Mouse (Mus musculus) embryonic fibroblast, embryonic 13.5 days (primary cell): ENCODE results near the gene Wwox. TPM values are rescaled to one million over a fixed set of nuclear protein-coding genes. Genes with fewer than 3 reads are reported as not detected.

ENCODE experiments used
- H3K27ac ChIP-seq: 2 replicates; pipeline ENCODE4 v1.5.1; 2012; ENCODE audit warnings: low read length, control low read depth, inconsistent platforms; ENCODE audit not compliant: insufficient read depth
- H3K4me1 ChIP-seq: 2 replicates; pipeline ENCODE4 v1.6.1; 2011; ENCODE audit warnings: low read length; ENCODE audit not compliant: control insufficient read depth, insufficient read depth
- H3K4me3 ChIP-seq: 2 replicates; pipeline ENCODE4 v1.5.1; 2011; ENCODE audit warnings: mild to moderate bottlenecking, control low read depth, low read length; ENCODE audit not compliant: insufficient read depth
- CTCF ChIP-seq: IDR thresholded peaks from 2 replicates; pipeline ENCODE4 v1.5.1; 2011; ENCODE audit warnings: mild to moderate bottlenecking, control low read depth, low read length, moderate library complexity, borderline replicate concordance; ENCODE audit not compliant: insufficient read depth
- POLR2A ChIP-seq: IDR thresholded peaks from 2 replicates; pipeline ENCODE4 v1.6.1; 2011; ENCODE audit warnings: low read depth, mild to moderate bottlenecking, control low read depth, low read length, moderate library complexity
- polyA plus RNA-seq: library from polyadenylated mRNA; stranded (reverse); fragments of >200 nt; gene quantifications from 2 replicates; pipeline ENCODE4 v1.2.4, GENCODE M21; 2011; ENCODE audit warnings: low read depth; ENCODE audit not compliant: missing spikeins, insufficient read length

Gene Wwox
- polyA plus RNA-seq, 1 experiment, result 8.7 TPM

GRCm38 (mm10) chr8:114962494-114962893 lies 523.0 kb downstream of the Wwox start:
- Histone ChIP-seq H3K27ac (no peak overlapping the region), H3K4me1 (no peaks in the 10 kb centered on the region), H3K4me3 (no peak overlapping the region)
- TF ChIP-seq POLR2A (no peak), CTCF (no peak)

- Histone ChIP-seq H3K4me1 (no peaks in the 10 kb centered on the region), H3K27ac (no peak overlapping the region), H3K4me3 (no peak overlapping the region)
- TF ChIP-seq CTCF, result no peak
- no peak for TF ChIP-seq POLR2A
These were observed 523.8 kb downstream of the Wwox start for GRCm38 (mm10) chr8:114963282-114963681.

GRCm38 (mm10) chr8:114964206-114964605 lies 524.8 kb downstream of the Wwox start:
- TF ChIP-seq CTCF, result no peak
- Histone ChIP-seq H3K27ac (no peak overlapping the region), H3K4me1 (no peaks in the 10 kb centered on the region), H3K4me3 (no peak overlapping the region)

DNA sequence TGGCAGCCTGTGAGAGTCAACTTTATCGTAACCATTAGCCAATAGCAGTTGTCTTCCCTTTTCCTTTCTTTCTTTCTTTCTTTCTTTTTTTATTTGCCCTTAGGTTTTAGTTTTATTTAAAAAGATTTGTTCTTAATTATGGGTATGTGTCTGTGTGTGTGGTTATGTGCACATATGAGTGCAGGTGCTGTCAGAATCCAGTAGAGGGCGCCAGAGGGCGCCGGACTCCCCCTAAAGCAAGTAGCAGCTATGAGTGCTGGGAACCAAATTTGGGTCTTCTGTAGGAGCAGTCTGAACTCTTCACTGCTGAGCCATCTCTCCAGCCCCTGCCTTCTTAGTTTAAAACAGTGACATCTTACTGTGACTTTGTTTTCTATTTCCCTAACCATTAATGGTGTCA lies 529.4 kb downstream of the Wwox start:
- TF ChIP-seq POLR2A (no peak), CTCF (no peak)
- H3K27ac ChIP-seq, result no peak overlapping the region
- no peak overlapping the region for H3K4me3 ChIP-seq
- H3K4me1 ChIP-seq, result no peaks in the 10 kb centered on the region

GRCm38 (mm10) chr8:114971378-114971777 lies 531.9 kb downstream of the Wwox start:
- TF ChIP-seq CTCF (peak; percentile 64; the same call in 1 of the 2 replicates), POLR2A (no peak)
- Histone ChIP-seq H3K4me1 (no peaks in the 10 kb centered on the region), H3K27ac (no peak overlapping the region), H3K4me3 (no peak overlapping the region)

DNA sequence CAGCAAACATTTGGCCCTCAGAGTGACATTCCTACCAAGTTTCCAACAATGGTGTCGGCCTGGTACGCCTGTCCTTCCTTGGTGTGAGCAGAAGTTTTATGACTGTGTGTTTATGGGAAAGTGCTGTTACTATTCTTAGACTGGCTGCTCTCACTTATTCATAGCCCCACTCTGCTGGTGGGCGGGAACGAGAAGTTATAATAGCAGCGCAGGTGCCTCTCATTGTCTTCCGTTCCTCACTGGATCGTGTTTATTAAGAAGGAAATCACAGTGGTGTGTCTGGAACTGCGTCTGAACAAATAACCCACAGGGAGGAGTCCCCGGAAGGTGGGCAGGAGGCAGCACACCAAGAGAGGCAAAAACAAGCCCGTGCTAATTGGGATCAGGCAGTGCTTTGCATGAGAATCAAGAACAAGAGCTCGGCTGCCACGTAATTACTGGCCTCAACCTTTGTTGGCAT lies 533.6 kb downstream of the Wwox start:
- Histone ChIP-seq H3K4me3 (no peak overlapping the region), H3K27ac (no peak overlapping the region), H3K4me1 (no peaks in the 10 kb centered on the region)
- TF ChIP-seq POLR2A (no peak), CTCF (no peak)

GRCm38 (mm10) chr8:114974336-114974950 lies 535.0 kb downstream of the Wwox start:
- H3K27ac ChIP-seq, result no peak overlapping the region
- no peak overlapping the region for H3K4me3 ChIP-seq
- TF ChIP-seq POLR2A, result no peak
- no peak for TF ChIP-seq CTCF
- H3K4me1 ChIP-seq, result no peaks in the 10 kb centered on the region

GRCm38 (mm10) chr8:114977746-114978145 lies 538.3 kb downstream of the Wwox start:
- no peak for TF ChIP-seq POLR2A
- no peak for TF ChIP-seq CTCF
- Histone ChIP-seq H3K4me1 (no peaks in the 10 kb centered on the region), H3K4me3 (no peak overlapping the region), H3K27ac (no peak overlapping the region)

GRCm38 (mm10) chr8:114978206-114978960 lies 538.9 kb downstream of the Wwox start:
- TF ChIP-seq CTCF (no peak), POLR2A (no peak)
- Histone ChIP-seq H3K4me3 (no peak overlapping the region), H3K27ac (no peak overlapping the region), H3K4me1 (no peaks in the 10 kb centered on the region)

DNA sequence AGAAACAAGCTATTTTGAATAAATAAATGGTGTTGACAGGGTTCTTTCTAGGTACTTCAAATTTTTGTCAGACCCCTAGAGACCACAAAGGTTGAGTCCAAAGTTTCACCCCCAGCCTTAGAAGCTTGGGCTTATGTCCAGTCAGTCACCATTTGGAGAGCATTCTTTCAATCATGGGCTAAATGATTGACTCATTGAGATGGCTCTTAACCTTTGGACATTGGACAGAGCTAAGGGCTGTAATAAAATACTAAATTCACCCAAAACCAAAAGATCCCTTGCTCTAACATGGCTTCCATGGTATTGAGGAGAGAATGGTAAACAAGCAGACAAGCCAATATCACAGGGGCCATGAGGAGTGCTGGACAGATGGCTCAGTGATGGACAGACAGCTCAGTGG lies 540.2 kb downstream of the Wwox start:
- TF ChIP-seq POLR2A (no peak), CTCF (no peak)
- H3K27ac ChIP-seq, result no peak overlapping the region
- no peak overlapping the region for H3K4me3 ChIP-seq
- H3K4me1 ChIP-seq, result no peaks in the 10 kb centered on the region

DNA sequence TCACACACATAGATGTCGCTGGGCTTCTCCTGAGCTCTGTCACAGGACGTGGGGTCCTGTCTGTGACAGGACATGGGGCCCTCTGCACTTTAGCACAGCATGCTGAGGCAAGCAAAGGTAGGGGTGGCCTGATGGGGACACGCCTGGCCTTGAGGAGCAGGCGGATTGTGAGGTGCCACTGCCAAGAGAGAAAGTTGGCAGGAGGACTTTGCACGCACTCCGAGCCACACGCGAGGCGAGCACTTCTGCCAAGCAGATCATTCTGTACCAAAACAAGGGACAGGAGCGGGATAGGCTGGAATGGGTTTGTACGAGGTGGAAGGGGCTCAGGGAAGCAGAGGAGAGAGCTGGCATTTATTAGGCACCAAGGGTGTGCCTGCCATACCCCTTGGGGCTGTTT lies 543.3 kb downstream of the Wwox start:
- no peak for TF ChIP-seq CTCF
- no peak for TF ChIP-seq POLR2A

More for the DNA sequence above, 543.3 kb downstream of the Wwox start:
- Histone ChIP-seq H3K4me3 (no peak overlapping the region), H3K27ac (no peak overlapping the region), H3K4me1 (no peaks in the 10 kb centered on the region)
